Mouse (Mus musculus) right cerebral cortex, postnatal 4 days (tissue): Measurements from ENCODE around the gene Crabp2.
A peak's percentile ranks its signal among the peaks of the same experiment; 100 is the strongest.
"Not testable (repeated sequence)": the region's sequence is repeated elsewhere in the genome, so short reads cannot be mapped to it uniquely, and the experiment has no call there.

Experiments
- DNase-seq: peaks from one replicate; pipeline ENCODE4 v3.0.0-alpha.2; 2022

Crabp2 gene

DNA sequence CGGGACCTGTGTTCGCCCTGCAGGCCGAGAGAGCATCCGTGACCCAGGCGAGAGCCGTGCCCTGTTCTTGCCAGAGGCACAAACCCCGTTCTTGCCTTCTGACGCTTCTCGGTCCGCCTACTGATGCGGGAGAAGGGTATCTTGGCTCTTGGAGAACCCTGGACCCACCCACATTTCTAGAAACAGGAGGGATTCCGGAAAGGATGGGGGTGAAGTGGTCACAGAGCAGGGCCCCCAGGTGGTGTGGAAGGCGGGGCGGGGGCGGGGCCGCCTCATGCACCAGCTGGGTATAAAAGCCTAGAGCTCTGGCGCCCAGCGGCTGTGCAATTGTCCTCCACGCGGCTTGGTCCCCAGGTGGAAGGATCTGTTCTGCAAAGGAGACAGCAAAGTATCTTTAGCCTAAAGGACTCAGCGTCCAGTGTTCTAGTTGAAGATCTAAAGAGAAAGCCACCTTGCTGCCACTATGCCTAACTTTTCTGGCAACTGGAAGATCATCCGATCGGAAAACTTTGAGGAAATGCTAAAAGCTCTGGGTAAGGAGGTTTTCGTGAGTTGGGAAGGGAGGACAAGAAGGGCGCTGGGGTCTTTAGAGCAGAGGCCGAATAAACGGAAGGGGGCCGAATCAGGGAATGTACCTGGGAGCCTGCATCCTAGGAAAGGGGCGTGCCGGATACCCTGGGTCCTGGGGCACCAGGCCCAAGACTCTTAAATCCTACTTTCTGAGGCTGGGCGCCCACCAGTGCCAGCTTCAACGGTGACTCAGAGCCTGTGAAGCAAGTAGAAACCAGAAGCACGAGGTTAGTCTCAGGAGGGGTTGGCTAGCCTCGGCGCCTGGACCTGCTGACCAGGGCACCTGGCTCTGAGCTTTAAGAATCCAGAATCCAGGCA is at the start of gene Crabp2:
Gene Crabp2, plus strand, starts transcription at position 289 of the 888 bp plus-strand sequence.
- no peak for DNase-seq

GRCm38 (mm10) chr3:87899266-87899665 is 49.2 kb upstream of the Crabp2 start:
- no peak for DNase-seq

DNA sequence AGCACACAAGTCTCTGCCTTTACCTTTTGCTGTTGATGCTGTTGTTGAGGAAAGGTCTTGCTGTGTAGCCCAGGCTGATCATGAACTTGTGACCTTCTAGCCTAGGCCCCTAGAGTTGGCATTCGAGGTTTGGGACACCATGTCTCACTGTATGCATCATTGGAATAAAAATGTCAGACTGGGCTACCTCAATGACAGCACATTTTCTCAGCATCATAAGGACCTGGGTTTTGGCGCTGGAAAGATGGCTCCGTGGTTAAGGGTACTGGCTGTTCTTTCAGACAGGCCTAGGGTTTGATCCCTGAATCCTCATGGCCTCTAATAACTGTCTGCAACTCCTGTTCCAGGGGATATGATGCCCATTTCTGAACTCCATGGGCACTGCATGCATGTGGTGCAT is 48.7 kb upstream of the Crabp2 start:
- no peak for DNase-seq

DNA sequence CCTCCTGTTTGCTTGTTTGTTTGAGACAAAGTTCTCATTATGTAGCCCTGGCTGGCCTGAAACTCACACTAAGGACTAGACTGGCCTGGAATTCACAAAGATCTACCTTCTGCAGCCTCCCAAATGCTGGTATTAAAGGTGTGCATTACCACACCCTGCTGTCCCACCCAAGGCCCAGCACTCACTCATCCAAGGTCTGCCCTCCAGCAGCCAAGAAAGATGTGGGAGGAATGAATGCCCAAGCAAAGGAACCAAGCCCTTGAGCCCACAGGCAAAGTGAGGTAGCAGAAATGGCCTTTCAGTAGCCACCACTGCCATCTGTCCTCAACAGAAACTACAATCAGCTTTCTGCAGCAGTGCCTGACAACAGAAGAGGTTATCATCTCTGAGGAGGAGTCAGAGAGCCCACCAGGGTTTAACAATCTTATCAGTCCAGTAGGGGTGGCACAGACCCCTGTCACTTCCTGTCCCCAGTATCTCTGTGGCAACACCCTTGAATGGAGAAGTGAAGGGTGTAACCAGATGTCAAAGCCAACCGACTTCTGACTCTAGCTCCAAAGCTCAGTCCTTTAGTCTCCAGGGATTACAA is 47.3 kb upstream of the Crabp2 start:
- no peak for DNase-seq

DNA sequence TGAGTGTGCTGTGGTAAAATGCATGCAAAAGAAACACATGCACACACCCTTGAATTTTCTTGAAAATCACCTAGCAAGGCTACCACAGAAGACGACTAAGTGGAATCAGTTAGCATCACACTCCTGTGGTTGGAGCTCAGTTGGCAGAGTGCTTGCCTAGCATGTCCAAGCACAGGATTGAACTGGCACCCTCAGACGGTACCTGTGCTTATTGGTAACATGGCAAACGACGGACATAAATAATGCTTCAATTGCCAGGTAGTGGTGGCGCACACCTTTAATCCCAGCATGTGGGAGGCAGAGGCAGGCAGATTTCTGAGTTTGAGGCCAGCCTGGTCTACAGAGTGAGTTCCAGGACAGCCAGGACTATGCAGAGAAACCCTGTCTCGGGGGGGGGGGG is 46.5 kb upstream of the Crabp2 start:
- not testable (repeated sequence) for DNase-seq

DNA sequence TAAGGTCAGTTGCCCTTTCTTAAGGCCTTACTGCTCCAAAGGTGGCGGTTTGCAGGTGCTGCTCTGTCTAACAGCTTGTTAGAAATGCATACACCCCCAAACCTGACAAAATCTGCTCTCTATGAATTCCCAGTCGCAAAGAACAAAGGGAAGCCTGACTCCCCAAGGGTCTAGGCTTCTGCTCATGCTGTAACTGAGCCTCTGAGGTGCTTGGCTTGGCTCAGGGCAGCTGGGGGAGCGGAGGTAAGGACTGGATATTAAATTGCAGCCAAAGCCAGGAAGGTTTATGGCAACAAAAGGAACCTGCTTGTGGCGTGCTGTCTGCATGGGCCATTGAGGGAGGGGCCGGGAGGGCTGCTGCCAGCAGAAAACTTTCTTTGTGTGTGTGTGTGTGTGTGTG is 44.6 kb upstream of the Crabp2 start:
- DNase-seq, result no peak

- DNase-seq, result peak; percentile 90
These were observed 42.5 kb upstream of the Crabp2 start, which contains the start of gene Hdgf for GRCm38 (mm10) chr3:87905880-87906485. Gene Hdgf, plus strand, starts transcription at chr3:87906321.

DNA sequence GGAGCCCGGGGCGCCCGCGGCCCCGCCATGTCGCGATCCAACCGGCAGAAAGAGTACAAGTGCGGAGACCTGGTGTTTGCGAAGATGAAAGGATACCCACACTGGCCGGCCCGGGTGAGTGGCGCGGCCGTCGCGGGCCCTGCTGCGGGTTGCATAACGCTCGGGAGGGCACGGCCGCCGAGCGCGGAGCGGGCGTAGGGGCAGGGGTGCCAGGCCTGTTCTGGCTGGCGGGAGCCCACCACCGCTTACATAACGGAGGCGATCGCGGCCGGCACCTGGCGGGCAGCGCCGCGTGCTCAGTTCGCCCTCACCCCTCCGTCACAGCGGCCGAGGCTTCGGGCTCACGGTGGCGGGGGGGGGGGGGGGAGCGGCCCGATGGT is 41.9 kb upstream of the Crabp2 start:
- peak; percentile 41 for DNase-seq

DNA sequence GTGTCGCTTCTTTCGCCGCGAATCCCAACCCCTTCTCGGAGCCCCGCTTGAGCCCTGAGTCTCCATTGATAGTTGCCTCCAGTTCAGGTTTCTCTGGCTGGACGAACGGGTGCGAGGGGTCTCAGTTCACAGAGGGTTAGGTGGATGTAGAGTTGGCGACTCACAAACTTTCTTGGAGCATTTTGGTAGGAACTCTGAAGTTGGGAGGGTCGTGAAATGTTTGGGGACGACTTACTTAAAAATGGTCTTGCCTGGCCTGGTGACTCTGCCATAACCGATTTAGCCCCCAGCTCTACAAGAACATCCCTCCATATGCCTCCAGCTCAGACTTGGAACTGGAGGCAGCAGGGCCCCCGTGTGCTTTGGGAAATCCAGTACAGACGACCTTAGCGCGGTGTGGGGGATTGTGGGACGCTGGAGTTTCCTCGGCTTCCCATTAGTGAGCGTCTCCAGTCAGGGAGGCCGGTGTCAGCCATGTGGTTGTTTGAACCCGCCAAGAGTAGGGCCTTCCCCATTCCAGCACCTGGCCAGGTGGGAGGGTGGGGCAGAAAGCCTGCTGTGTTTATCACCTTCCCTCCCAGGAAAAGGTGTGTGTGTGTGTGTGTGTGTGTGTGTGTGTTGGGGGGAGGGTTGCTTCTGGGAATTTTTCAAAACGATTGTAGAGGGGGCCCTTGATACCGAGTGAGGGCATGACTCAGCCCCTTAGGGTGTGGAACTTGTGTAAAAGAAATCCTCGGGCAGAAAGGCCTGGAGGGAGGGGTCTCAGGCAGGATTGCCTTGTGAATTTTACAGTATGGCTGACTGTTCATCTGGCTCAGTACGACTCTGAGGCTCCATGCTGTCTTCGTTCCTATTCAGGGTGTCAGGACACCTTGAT is 41.2 kb upstream of the Crabp2 start:
- no peak for DNase-seq

- no peak for DNase-seq
These were observed 40.6 kb upstream of the Crabp2 start for GRCm38 (mm10) chr3:87907906-87908305.

GRCm38 (mm10) chr3:87909381-87909780 is 39.1 kb upstream of the Crabp2 start:
- no peak for DNase-seq

GRCm38 (mm10) chr3:87909874-87910273 is 38.6 kb upstream of the Crabp2 start:
- no peak for DNase-seq

- peak; percentile 56 for DNase-seq
These were observed 37.8 kb upstream of the Crabp2 start for GRCm38 (mm10) chr3:87910573-87911141.

- DNase-seq, result no peak
These were observed 35.0 kb upstream of the Crabp2 start for GRCm38 (mm10) chr3:87913491-87913890.

DNA sequence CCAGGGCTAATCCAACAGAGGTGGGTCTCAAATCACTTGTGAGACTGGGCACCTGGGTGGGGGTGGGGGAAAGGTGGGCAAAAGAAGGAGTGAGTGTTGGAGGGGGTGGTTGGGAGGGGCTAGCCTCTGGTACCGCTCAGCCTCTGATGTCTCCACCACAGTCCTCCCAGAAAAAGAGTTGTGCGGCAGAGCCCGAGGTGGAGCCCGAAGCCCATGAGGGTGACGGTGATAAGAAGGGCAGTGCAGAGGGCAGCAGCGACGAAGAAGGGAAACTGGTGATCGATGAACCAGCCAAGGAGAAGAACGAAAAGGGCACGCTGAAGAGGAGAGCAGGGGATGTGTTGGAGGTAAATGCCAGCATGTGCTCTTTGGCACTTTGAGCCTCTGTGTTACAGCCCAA is 34.6 kb upstream of the Crabp2 start:
- no peak for DNase-seq

- no peak for DNase-seq
These were observed 31.5 kb upstream of the Crabp2 start for GRCm38 (mm10) chr3:87916990-87917389.

DNA sequence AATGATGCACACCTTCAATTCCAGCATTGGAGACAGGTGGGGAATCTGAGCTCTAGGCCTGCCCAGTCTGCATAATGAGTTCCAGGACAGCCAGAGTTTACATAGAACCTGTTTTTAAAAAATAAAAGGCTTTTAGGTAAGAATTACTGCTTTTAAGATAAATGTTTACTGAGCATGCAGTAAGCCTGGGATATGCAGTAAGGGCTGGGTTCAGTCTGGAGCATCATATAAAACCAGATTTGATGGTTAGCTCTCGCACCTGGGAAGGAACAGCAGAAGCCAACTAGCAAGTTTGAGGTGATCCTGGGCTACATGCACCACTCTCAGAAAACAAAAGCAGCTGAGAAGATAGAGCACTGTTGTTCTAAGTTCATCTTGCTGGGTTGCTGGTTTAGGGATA is 29.9 kb upstream of the Crabp2 start:
- no peak for DNase-seq

DNA sequence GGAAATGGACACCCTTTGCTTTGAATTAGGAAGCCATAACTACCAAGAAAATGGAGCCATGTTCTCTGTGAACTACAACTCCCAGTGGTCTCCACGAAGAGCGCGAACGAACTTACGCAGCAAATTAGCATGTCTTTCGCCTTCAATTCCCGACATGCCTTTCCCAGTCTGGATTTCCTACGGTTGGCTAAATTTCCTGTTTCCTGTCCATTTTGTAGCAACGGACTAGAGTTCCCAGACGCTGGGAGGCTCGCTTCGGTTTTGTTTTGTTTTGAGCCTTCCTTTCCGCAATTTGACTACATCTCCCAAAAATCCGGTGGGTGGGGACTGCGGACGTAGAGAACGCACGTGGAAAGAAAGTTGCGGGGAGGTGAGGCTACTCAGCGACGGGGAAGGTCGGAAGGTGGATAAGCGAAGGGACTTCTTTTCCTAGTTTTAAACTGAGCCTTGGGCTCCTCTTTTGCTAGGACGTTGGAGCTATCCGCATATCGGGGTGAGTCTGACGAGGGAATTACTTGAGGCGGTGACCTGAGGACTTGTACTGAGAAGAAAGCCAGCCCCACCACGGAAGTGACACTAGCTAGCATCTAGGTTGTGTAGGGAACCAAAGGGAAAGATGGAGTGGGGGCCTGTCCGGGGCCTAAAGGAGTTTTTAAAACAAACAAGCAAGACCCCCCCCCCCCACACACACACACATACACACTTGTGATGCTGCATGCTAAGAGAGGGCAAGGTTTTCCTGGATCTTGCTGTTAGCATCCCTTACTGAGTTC is 28.9 kb upstream of the Crabp2 start, which contains the start of gene Mrpl24:
Gene Mrpl24, plus strand, starts transcription at position 171 of the 773 bp plus-strand sequence.
- peak; percentile 66 for DNase-seq

- no peak for DNase-seq
These were observed 28.1 kb upstream of the Crabp2 start for GRCm38 (mm10) chr3:87920270-87920943.

- no peak for DNase-seq
These were observed 23.5 kb upstream of the Crabp2 start for GRCm38 (mm10) chr3:87924996-87925395.

GRCm38 (mm10) chr3:87927452-87927851 is 21.0 kb upstream of the Crabp2 start:
- DNase-seq, result no peak
